Mouse (Mus musculus): ENCODE results near the gene Coro1c. TPM values are rescaled to one million over a fixed set of nuclear protein-coding genes. Genes with fewer than 3 reads are reported as not detected.

The Coro1c gene
- polyA plus RNA-seq, 1 experiment = 202 TPM

- peak; percentile 92 for DNase-seq (ENCODE audit: low read depth)
- no peak for TF ChIP-seq POLR2A (IDR thresholded peaks at IDR 0.05; ENCODE audit: borderline replicate concordance, extremely low read depth, insufficient read depth, insufficient read length, poor library complexity, severe bottlenecking)
- TF ChIP-seq CTCF (IDR thresholded peaks at IDR 0.05; ENCODE audit: borderline replicate concordance, extremely low read depth, insufficient read depth, insufficient read length) = no peak
Measured at GRCm38 (mm10) chr5:113882566-113883383, 25.8 kb downstream of the Coro1c start.

DNA sequence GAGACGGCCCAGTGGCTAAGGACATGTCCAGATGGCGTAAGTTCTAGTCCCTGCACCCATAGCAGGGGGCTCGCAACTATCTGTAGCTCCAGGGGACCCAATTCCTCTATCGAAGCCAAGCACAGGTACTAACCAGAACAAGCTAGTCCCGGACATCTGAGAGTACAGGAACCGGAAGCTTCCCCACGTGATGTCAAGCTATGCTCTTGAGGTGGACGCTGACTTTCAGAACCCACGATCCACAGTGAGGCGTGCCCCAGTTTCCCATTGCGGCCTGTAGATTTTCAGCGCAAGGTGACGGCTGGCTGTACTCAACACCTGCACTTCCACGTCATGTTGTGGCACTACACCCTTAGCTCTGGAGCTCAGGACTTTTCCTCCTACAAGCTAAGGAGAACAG is 27.4 kb downstream of the Coro1c start:
- no peak for DNase-seq (ENCODE audit: low read depth)
- no peak for TF ChIP-seq CTCF (IDR thresholded peaks at IDR 0.05; ENCODE audit: borderline replicate concordance, extremely low read depth, insufficient read depth, insufficient read length)
- no peak for TF ChIP-seq POLR2A (IDR thresholded peaks at IDR 0.05; ENCODE audit: borderline replicate concordance, extremely low read depth, insufficient read depth, insufficient read length, poor library complexity, severe bottlenecking)

- no peak for DNase-seq (ENCODE audit: low read depth)
- no peak for TF ChIP-seq CTCF (IDR thresholded peaks at IDR 0.05; ENCODE audit: borderline replicate concordance, extremely low read depth, insufficient read depth, insufficient read length)
- TF ChIP-seq POLR2A (IDR thresholded peaks at IDR 0.05; ENCODE audit: borderline replicate concordance, extremely low read depth, insufficient read depth, insufficient read length, poor library complexity, severe bottlenecking) = no peak
Measured at GRCm38 (mm10) chr5:113878943-113879617, 29.5 kb downstream of the Coro1c start.

DNA sequence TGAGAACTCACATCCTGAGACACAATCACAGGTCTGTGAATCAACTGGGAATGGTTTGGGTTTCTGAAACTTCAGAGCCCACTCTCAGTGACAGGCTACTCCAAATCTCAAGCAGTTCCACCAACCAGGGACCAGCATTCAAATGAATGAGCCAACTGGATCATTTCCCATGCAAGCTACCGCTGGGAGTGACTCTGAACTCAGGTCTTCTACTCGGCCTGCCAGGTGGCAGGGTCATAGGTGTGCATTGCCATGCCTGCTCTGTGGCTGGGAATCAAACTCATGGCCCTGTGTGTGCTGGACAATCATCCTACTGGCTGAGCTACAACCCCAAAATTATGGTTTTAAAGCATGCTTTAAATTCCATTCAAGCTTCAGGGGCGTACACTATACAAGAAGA is 31.0 kb downstream of the Coro1c start:
- no peak for TF ChIP-seq POLR2A (IDR thresholded peaks at IDR 0.05; ENCODE audit: borderline replicate concordance, extremely low read depth, insufficient read depth, insufficient read length, poor library complexity, severe bottlenecking)
- TF ChIP-seq CTCF (IDR thresholded peaks at IDR 0.05; ENCODE audit: borderline replicate concordance, extremely low read depth, insufficient read depth, insufficient read length) = no peak
- no peak for DNase-seq (ENCODE audit: low read depth)

DNA sequence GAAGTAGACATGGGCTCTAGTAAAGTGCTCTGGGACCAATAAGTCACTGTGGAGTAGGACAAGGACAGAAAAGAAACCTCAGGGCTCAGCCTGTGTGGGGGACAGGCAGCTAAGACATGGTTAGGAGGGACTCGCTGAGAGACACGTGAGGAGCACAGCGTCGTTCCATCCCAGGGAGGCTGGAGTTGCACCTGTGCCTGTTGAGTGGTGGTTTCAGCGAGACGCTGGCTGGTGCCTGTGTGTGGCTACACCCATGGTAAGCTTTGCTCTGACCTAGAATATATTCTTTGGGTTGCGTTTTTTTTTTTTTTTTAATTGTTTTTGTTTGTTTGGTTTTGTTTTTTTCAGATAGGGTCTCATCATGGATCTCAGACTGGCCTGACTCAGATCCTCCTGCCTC is 32.4 kb downstream of the Coro1c start:
- no peak for DNase-seq (ENCODE audit: low read depth)
- TF ChIP-seq POLR2A (IDR thresholded peaks at IDR 0.05; ENCODE audit: borderline replicate concordance, extremely low read depth, insufficient read depth, insufficient read length, poor library complexity, severe bottlenecking) (no peak), CTCF (IDR thresholded peaks at IDR 0.05; ENCODE audit: borderline replicate concordance, extremely low read depth, insufficient read depth, insufficient read length) (no peak)

- DNase-seq (ENCODE audit: low read depth) = no peak
- TF ChIP-seq POLR2A (IDR thresholded peaks at IDR 0.05; ENCODE audit: borderline replicate concordance, extremely low read depth, insufficient read depth, insufficient read length, poor library complexity, severe bottlenecking) (no peak), CTCF (IDR thresholded peaks at IDR 0.05; ENCODE audit: borderline replicate concordance, extremely low read depth, insufficient read depth, insufficient read length) (no peak)
Measured at GRCm38 (mm10) chr5:113875625-113876024, 32.9 kb downstream of the Coro1c start.

DNA sequence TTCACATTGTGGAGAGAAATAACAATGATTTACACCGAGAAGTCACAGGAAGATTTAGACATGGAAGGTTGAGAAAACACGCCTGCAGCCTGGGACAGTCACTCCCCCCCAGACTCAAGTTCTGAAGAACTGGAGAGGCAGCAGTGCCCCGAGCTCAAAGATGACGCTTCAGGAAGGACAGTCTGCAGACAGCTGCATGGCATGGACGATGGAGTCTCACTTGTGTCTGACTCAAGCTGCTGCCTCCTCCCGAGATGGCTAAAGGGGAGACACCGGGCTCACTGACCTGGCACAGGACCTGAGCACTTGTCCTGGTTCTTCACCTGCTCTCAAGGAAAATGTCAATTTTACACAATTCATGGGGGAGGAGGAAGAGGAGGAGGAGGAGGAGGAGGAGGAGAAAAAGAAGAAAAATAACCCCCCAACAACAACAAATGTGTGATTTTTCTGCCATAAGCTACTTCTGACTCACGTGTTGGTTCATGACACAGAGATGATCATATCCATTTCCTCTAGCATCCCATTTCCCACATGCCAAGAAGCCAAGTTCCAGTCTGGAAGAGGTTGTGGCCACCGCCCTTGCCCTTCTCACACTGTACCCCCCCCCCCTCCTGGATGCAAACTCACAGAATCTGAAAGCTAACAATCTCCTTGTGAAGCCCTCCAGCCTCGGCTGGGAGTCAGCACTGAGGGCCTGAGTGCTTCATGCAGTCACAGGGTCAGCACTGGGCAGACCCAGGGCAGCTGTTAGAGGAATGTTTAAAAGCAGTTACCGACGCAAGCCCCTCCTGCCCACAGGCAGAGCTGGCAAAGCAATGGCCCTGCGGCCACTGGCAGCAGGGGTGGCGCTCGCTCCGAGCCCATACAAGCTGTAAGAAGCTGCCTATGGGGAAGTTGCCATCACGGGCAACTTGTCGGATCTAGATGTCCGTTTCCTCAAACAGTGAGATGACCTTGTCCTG is 34.2 kb downstream of the Coro1c start:
- TF ChIP-seq POLR2A (IDR thresholded peaks at IDR 0.05; ENCODE audit: borderline replicate concordance, extremely low read depth, insufficient read depth, insufficient read length, poor library complexity, severe bottlenecking) = no peak
- no peak for TF ChIP-seq CTCF (IDR thresholded peaks at IDR 0.05; ENCODE audit: borderline replicate concordance, extremely low read depth, insufficient read depth, insufficient read length)
- peak; percentile 51 for DNase-seq (ENCODE audit: low read depth)

GRCm38 (mm10) chr5:113872936-113873912 is 35.3 kb downstream of the Coro1c start:
- TF ChIP-seq CTCF (IDR thresholded peaks at IDR 0.05; ENCODE audit: borderline replicate concordance, extremely low read depth, insufficient read depth, insufficient read length) (no peak), POLR2A (IDR thresholded peaks at IDR 0.05; ENCODE audit: borderline replicate concordance, extremely low read depth, insufficient read depth, insufficient read length, poor library complexity, severe bottlenecking) (peak; percentile 26; the same call in 1 of the 2 replicates)
- DNase-seq (ENCODE audit: low read depth) = peak; percentile 98

DNA sequence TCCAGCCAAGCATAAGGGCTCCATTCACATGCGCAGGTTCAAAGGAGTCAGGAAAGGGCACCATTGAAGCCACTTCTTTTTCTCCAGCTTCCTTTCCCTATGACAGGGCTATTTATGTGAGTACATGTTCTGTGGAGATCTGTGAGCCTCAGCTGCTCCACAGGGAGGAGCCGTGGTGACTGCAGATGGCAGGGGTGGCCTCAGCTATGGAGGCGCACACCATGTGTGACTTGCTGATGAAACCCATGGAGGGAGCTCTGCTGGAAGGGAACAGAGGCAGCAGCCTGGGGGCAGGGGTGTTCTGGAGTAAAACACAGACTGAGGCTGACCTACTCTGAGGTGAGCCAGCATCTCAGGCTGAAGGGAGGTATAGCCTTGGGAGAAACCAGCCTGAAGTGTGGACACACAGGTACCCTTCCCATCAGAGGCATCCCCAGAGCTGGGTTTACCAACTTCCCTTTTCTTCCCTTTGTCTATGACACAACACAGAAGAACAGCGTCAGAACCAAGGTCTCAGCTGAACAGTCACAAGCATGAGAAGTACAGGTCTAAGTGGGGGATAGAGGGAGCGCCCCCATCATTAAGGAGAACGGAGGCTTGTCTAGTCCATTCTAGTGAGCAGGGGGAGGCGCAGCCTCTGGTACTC is 36.5 kb downstream of the Coro1c start:
- DNase-seq (ENCODE audit: low read depth) = peak; percentile 79
- TF ChIP-seq POLR2A (IDR thresholded peaks at IDR 0.05; ENCODE audit: borderline replicate concordance, extremely low read depth, insufficient read depth, insufficient read length, poor library complexity, severe bottlenecking) (no peak), CTCF (IDR thresholded peaks at IDR 0.05; ENCODE audit: borderline replicate concordance, extremely low read depth, insufficient read depth, insufficient read length) (no peak)
